Mouse (Mus musculus): Measurements from ENCODE around the gene Mcam. TPM values are rescaled to one million over a fixed set of nuclear protein-coding genes. Genes with fewer than 3 reads are reported as not detected.

The Mcam gene
- polyA plus RNA-seq, 1 experiment = 12.7 TPM

DNA sequence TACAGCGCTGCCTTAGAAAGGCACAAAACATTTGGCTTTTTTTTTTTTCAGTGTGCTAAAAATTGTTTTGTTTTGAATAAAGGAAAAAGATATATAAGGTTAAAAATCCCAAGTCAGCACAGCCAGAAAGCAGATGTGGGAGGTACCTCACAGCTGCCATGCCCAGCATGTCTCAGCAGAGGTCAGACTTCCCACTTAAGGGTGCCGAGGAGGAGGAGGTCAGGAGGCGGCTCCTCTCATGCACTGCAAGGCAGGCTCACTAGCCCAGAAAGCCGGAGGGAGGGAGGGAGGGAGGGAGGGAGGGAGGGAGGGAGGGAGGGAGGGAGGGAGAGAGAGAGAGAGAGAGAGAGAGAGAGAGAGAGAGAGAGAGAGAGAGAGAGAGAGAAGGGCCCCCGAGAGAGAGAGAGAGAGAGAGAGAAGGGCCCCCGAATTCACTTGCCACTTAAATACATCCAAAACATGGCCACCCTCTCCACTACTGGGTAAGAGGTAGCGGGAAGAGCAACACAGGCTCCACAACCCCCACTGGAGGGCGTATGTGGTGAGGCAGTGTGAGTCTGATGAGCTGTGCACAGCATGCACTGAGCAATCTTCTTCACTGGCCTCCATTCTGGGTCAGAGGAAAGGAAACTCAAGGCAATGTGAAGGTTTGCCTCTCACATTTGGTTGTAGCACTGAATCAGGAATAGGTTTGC, 9.9 kb downstream of the Mcam start:
- no peak for TF ChIP-seq POLR2A (IDR thresholded peaks at IDR 0.05; ENCODE audit: low read depth, low read length)
- no peak for TF ChIP-seq CTCF (IDR thresholded peaks at IDR 0.05; ENCODE audit: extremely low read depth, insufficient read depth, insufficient read length, insufficient replicate concordance)
- no peaks in the 10 kb centered on the region for H3K4me1 ChIP-seq (ENCODE audit: control insufficient read depth, insufficient read depth, insufficient read length)
- no peak overlapping the region for H3K4me3 ChIP-seq (ENCODE audit: extremely low read depth, insufficient read depth, insufficient read length)
- no peak overlapping the region for H3K27ac ChIP-seq (ENCODE audit: insufficient read depth, low read length)
- H3K36me3 ChIP-seq (ENCODE audit: control insufficient read depth, insufficient read depth, low read length) = peaks cover 20% of the 10 kb centered on the region
- no peak for DNase-seq (ENCODE audit: low read depth in 1 of 2, low spot score in 2 of 2)
- WGBS = 65% methylated on average over 6 of the region's 8 CpGs
- H3K27me3 ChIP-seq (ENCODE audit: control insufficient read depth, insufficient read depth, low read length) = no peaks in the 10 kb centered on the region

DNA sequence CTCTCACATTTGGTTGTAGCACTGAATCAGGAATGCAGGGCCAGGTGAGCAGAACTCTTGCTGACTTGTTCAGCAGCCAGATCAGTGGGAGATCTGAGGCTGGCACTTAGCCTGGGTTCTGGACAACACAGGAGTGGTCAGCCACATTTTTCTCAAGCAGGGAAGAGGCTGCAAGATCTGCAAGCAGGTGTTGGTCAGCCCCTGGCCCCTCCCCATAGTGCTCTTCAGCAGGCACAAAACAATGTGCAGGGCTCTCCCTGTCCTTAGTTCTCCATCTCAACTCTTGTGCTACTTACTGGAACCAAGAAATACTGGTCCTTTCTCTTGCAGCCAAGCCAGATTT, 10.4 kb downstream of the Mcam start:
- TF ChIP-seq CTCF (IDR thresholded peaks at IDR 0.05; ENCODE audit: extremely low read depth, insufficient read depth, insufficient read length, insufficient replicate concordance) = no peak
- TF ChIP-seq POLR2A (IDR thresholded peaks at IDR 0.05; ENCODE audit: low read depth, low read length) = no peak
- Histone ChIP-seq H3K4me1 (ENCODE audit: control insufficient read depth, insufficient read depth, insufficient read length) (no peaks in the 10 kb centered on the region), H3K27me3 (ENCODE audit: control insufficient read depth, insufficient read depth, low read length) (no peaks in the 10 kb centered on the region), H3K4me3 (ENCODE audit: extremely low read depth, insufficient read depth, insufficient read length) (no peak overlapping the region), H3K27ac (ENCODE audit: insufficient read depth, low read length) (no peak overlapping the region), H3K36me3 (ENCODE audit: control insufficient read depth, insufficient read depth, low read length) (peaks cover 24% of the 10 kb centered on the region)
- no peak for DNase-seq (ENCODE audit: low read depth in 1 of 2, low spot score in 2 of 2)

DNA sequence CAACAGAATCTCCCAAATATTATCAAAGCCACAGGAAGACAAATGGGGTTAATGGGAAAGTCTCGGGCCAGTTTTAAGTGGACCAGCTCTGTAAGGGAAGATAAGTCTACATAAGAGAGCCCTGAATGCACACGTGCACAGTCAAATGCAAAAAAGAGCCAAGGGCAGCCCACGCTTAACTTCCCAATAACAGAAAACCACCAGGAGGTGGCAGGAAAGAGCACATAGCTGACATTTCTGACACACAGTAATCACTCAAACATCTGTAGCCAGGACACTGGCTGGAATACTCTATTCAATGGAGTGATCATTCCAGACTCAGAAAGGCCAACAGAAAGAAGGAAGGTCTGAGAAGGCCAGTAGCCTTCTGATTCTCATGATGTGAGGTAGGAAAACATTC, 13.0 kb downstream of the Mcam start:
- H3K4me3 ChIP-seq (ENCODE audit: extremely low read depth, insufficient read depth, insufficient read length) = no peak overlapping the region
- H3K27me3 ChIP-seq (ENCODE audit: control insufficient read depth, insufficient read depth, low read length) = no peaks in the 10 kb centered on the region
- TF ChIP-seq CTCF (IDR thresholded peaks at IDR 0.05; ENCODE audit: extremely low read depth, insufficient read depth, insufficient read length, insufficient replicate concordance) = no peak
- TF ChIP-seq POLR2A (IDR thresholded peaks at IDR 0.05; ENCODE audit: low read depth, low read length) = no peak
- DNase-seq (ENCODE audit: low read depth in 1 of 2, low spot score in 2 of 2) = no peak
- H3K27ac ChIP-seq (ENCODE audit: insufficient read depth, low read length) = no peak overlapping the region
- 61% methylated on average over 3 of the region's 3 CpGs for WGBS
- H3K4me1 ChIP-seq (ENCODE audit: control insufficient read depth, insufficient read depth, insufficient read length) = no peaks in the 10 kb centered on the region
- peaks cover 37% of the 10 kb centered on the region for H3K36me3 ChIP-seq (ENCODE audit: control insufficient read depth, insufficient read depth, low read length)

- Histone ChIP-seq H3K4me3 (ENCODE audit: extremely low read depth, insufficient read depth, insufficient read length) (no peak overlapping the region), H3K27me3 (ENCODE audit: control insufficient read depth, insufficient read depth, low read length) (no peaks in the 10 kb centered on the region), H3K27ac (ENCODE audit: insufficient read depth, low read length) (no peak overlapping the region), H3K36me3 (ENCODE audit: control insufficient read depth, insufficient read depth, low read length) (peaks cover 59% of the 10 kb centered on the region), H3K4me1 (ENCODE audit: control insufficient read depth, insufficient read depth, insufficient read length) (no peaks in the 10 kb centered on the region)
- no peak for DNase-seq (ENCODE audit: low read depth in 1 of 2, low spot score in 2 of 2)
- WGBS = 92% methylated on average over 3 of the region's 3 CpGs
- TF ChIP-seq POLR2A (IDR thresholded peaks at IDR 0.05; ENCODE audit: low read depth, low read length) = no peak
Measured at GRCm38 (mm10) chr9:44159886-44160285, 25.6 kb downstream of the Mcam start.

GRCm38 (mm10) chr9:44168931-44169330, 34.7 kb downstream of the Mcam start:
- peaks cover 28% of the 10 kb centered on the region for H3K36me3 ChIP-seq (ENCODE audit: control insufficient read depth, insufficient read depth, low read length)
- no peak for TF ChIP-seq POLR2A (IDR thresholded peaks at IDR 0.05; ENCODE audit: low read depth, low read length)
- TF ChIP-seq CTCF (IDR thresholded peaks at IDR 0.05; ENCODE audit: extremely low read depth, insufficient read depth, insufficient read length, insufficient replicate concordance) = no peak
- H3K27me3 ChIP-seq (ENCODE audit: control insufficient read depth, insufficient read depth, low read length) = no peaks in the 10 kb centered on the region
- DNase-seq (ENCODE audit: low read depth in 1 of 2, low spot score in 2 of 2) = no peak
- peaks cover 6% of the 10 kb centered on the region for H3K4me1 ChIP-seq (ENCODE audit: control insufficient read depth, insufficient read depth, insufficient read length)
- 65% methylated on average over 5 of the region's 5 CpGs for WGBS
- 0 out of 2 replicates have a peak overlapping the region, but pooled peaks have one; percentile 39 for H3K27ac ChIP-seq (ENCODE audit: insufficient read depth, low read length)
- no peak overlapping the region for H3K4me3 ChIP-seq (ENCODE audit: extremely low read depth, insufficient read depth, insufficient read length)

DNA sequence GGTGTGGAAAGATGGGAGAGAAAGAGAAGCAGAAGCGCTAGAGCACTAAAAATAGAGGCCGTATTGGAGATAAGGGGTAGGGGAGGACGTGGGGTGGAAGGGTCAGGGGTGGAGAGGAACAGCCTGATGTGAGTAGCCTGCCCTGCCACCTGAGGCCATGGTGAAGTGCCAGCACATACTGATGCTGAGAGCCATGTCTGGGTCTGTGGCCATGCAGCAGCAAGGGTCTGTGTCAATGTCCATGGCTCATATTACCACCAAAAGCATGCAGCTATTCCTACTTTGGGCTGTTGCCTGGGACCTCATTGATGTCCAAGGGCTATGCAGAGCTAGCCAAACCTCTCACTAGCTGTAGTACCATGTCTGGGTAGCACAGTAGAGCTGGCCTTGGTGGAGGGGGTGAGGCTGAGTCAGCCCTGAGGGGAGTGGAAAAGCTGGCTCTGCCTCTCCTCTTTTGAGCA, 36.5 kb downstream of the Mcam start:
- peaks cover 8% of the 10 kb centered on the region for H3K4me1 ChIP-seq (ENCODE audit: control insufficient read depth, insufficient read depth, insufficient read length)
- no peaks in the 10 kb centered on the region for H3K27me3 ChIP-seq (ENCODE audit: control insufficient read depth, insufficient read depth, low read length)
- no peak for DNase-seq (ENCODE audit: low read depth in 1 of 2, low spot score in 2 of 2)
- peaks cover 22% of the 10 kb centered on the region for H3K36me3 ChIP-seq (ENCODE audit: control insufficient read depth, insufficient read depth, low read length)
- no peak overlapping the region for H3K4me3 ChIP-seq (ENCODE audit: extremely low read depth, insufficient read depth, insufficient read length)
- no peak overlapping the region for H3K27ac ChIP-seq (ENCODE audit: insufficient read depth, low read length)
- WGBS = 85% methylated on average over 3 of the region's 3 CpGs
- TF ChIP-seq POLR2A (IDR thresholded peaks at IDR 0.05; ENCODE audit: low read depth, low read length) = no peak
- no peak for TF ChIP-seq CTCF (IDR thresholded peaks at IDR 0.05; ENCODE audit: extremely low read depth, insufficient read depth, insufficient read length, insufficient replicate concordance)

GRCm38 (mm10) chr9:44175556-44175955, 41.3 kb downstream of the Mcam start:
- Histone ChIP-seq H3K27me3 (ENCODE audit: control insufficient read depth, insufficient read depth, low read length) (no peaks in the 10 kb centered on the region), H3K36me3 (ENCODE audit: control insufficient read depth, insufficient read depth, low read length) (peaks cover 13% of the 10 kb centered on the region), H3K4me1 (ENCODE audit: control insufficient read depth, insufficient read depth, insufficient read length) (peaks cover 18% of the 10 kb centered on the region), H3K4me3 (ENCODE audit: extremely low read depth, insufficient read depth, insufficient read length) (no peak overlapping the region), H3K27ac (ENCODE audit: insufficient read depth, low read length) (peak overlapping the region; percentile 4; the same call in 1 of the 2 replicates)
- TF ChIP-seq CTCF (IDR thresholded peaks at IDR 0.05; ENCODE audit: extremely low read depth, insufficient read depth, insufficient read length, insufficient replicate concordance) (no peak), POLR2A (IDR thresholded peaks at IDR 0.05; ENCODE audit: low read depth, low read length) (no peak)
- WGBS = 6% methylated on average over 6 of the region's 6 CpGs
- no peak for DNase-seq (ENCODE audit: low read depth in 1 of 2, low spot score in 2 of 2)

Data from spleen, adult 2 months (tissue).